8 mouse cellular contexts compared by ENCODE assay signal in the genomic region with DNA sequence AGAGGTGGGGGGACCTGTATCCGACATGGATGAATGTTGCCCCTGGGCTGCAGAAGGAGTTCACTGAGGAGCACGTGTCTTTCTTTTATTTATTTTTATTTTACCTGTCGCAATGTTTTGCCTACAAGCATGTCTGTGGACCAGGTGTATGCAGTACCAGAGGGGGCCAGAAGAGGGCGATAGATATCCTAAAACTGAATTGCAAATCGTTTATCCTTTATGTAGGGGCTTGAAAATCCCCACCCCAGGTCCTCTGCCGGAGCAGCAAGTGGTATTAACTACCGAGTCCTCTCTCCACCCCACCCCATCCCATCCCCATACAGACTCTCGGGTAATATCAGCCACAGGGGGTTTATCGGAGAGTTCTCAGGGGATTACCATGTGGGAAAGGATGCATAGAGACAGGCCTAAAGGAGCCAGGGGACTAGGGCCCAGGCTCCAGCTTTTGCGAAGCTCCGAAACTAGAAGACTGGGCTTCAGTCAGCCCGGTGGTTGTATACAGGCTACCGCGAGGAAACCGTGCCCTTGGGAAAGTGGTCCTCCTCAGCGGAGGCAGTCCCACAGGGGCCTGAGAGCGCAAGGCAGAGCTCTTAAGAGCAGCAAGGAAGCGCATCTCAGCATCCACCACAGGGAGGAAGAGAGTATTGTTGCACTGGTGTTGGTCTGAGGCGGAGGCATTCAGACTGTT. TPM values are rescaled to one million over a fixed set of nuclear protein-coding genes. Genes with fewer than 3 reads are reported as not detected.
DNase-seq lines count a peak whose midpoint lies in the region; ATAC-seq and TF ChIP-seq lines count a peak whose summit lies in the region.

No protein-coding gene starts in this region.

- peak overlapping the region; percentile 74 for H3K9ac ChIP-seq in ES-E14 (ENCODE audit: insufficient read depth, low read depth, low read length, poor library complexity, severe bottlenecking)
- H3K9ac ChIP-seq in forebrain, embryonic 13.5 days, result no peak overlapping the region
- no peak overlapping the region for H3K9ac ChIP-seq in lung, embryonic 15.5 days

- peak overlapping the region; percentile 83 for H3K27ac ChIP-seq in ES-E14 (ENCODE audit: insufficient read depth, low read depth, low read length, poor library complexity, severe bottlenecking)
- H3K27ac ChIP-seq in forebrain, embryonic 13.5 days, result no peak overlapping the region; the same call in 1 of the 2 replicates
- H3K27ac ChIP-seq in lung, embryonic 15.5 days, result no peak overlapping the region

- in situ Hi-C loops in ES-E14 (cut with MboI; ENCODE audit: low sequenced_read_pairs in 2 of 2, unreplicated experiment in 2 of 2), result no loop called here

- H3K27me3 ChIP-seq in forebrain, embryonic 13.5 days, result no peaks in the 10 kb centered on the region
- H3K27me3 ChIP-seq in lung, embryonic 15.5 days, result no peaks in the 10 kb centered on the region

- H3K36me3 ChIP-seq in ES-E14 (ENCODE audit: control insufficient read depth, insufficient read depth, low read length, poor library complexity, severe bottlenecking), result no peaks in the 10 kb centered on the region
- H3K36me3 ChIP-seq in forebrain, embryonic 13.5 days (ENCODE audit: poor library complexity, severe bottlenecking), result no peaks in the 10 kb centered on the region
- H3K36me3 ChIP-seq in lung, embryonic 15.5 days, result no peaks in the 10 kb centered on the region

- H3K9me3 ChIP-seq in ES-E14 (ENCODE audit: control insufficient read depth, insufficient read depth, low read depth, low read length), result no peaks in the 10 kb centered on the region
- no peaks in the 10 kb centered on the region for H3K9me3 ChIP-seq in forebrain, embryonic 13.5 days (replicated peaks)
- H3K9me3 ChIP-seq in lung, embryonic 15.5 days, result no peaks in the 10 kb centered on the region

- no peak for DNase-seq in ES-E14 (ENCODE audit: low read depth, low spot score)
- peak; percentile 46 for DNase-seq in c-Kit-negative CD71-positive TER-119-positive erythroid progenitor cells, embryonic 14.5 days (ENCODE audit: low read depth, low spot score)
- DNase-seq in heart, postnatal 4 days, result peak; percentile 75
- DNase-seq in layer of hippocampus, adult 9-11 months, result peak; percentile 31
- peak; percentile 80 for DNase-seq in retina, embryonic 14.5 days (ENCODE audit: low spot score)
- DNase-seq in thymus, postnatal 36 days, result peak; percentile 61 to 71

- WGBS in forebrain, embryonic 13.5 days, result 31% methylated on average over 19 of the region's 19 CpGs
- WGBS in lung, embryonic 15.5 days, result 28% methylated on average over 19 of the region's 19 CpGs

- peaks cover 0 to 8% of the 10 kb centered on the region in 2 experiments; a peak in 2 of 4 replicates for H3K4me1 ChIP-seq in ES-E14 (ENCODE audit: control insufficient read depth in 2 of 2, insufficient read depth in 2 of 2, low read length in 2 of 2, poor library complexity in 1 of 2)
- no peaks in the 10 kb centered on the region for H3K4me1 ChIP-seq in forebrain, embryonic 13.5 days
- no peaks in the 10 kb centered on the region for H3K4me1 ChIP-seq in lung, embryonic 15.5 days

- H3K4me3 ChIP-seq in ES-E14 (ENCODE audit: insufficient read depth in 1 of 2, low read depth in 1 of 2, low read length in 2 of 2, poor library complexity in 1 of 2, severe bottlenecking in 1 of 2), result peak overlapping the region; percentile 35 to 50
- H3K4me3 ChIP-seq in forebrain, embryonic 13.5 days, result peak overlapping the region; percentile 15
- no peak overlapping the region for H3K4me3 ChIP-seq in lung, embryonic 15.5 days

- ATAC-seq in forebrain, embryonic 13.5 days, result peak; percentile 73
- no peak for ATAC-seq in lung, embryonic 15.5 days (ENCODE audit: borderline replicate concordance, extremely low read depth, low FRiP score, low TSS enrichment)

- H3K4me2 ChIP-seq in forebrain, embryonic 13.5 days, result peak overlapping the region; percentile 46
- peak overlapping the region; percentile 44 for H3K4me2 ChIP-seq in lung, embryonic 15.5 days

TF ChIP-seq in ES-E14, 5 proteins besides CTCF, POLR2A, EP300 and RAD21:
- TF ChIP-seq MAFK (IDR thresholded peaks at IDR 0.05; ENCODE audit: insufficient read depth, low read depth, low read length), result no peak
- TF ChIP-seq ZNF384 (IDR thresholded peaks at IDR 0.05; ENCODE audit: low read depth, low read length), result no peak
- TF ChIP-seq HCFC1 (IDR thresholded peaks at IDR 0.05; ENCODE audit: borderline replicate concordance, insufficient read depth, low read length), result no peak
- no peak for TF ChIP-seq ZC3H11A (IDR thresholded peaks at IDR 0.05; ENCODE audit: borderline replicate concordance, low read depth, low read length)
TF ChIP-seq in ES-E14: peak in this region for 0.

RNA-seq across cellular contexts. Expression of a gene that starts 38.1 kb away (rescaled TPM):
- 557 and 605 TPM in 2 replicates for total RNA-seq in ES-E14 (2012; rRNA removed)
- 749 and 783 TPM in 2 replicates for polyA plus RNA-seq in forebrain, embryonic 13.5 days (2015; fragmentation: Nextera tagmentation; extraction: Ambion mirVana)
- 100 to 1,000 TPM; 850 to 928 TPM for total RNA-seq in heart, postnatal 4 days (2021)
- 645 and 653 TPM in 2 replicates for polyA plus RNA-seq in lung, embryonic 15.5 days (2015; fragmentation: Nextera tagmentation; extraction: Ambion mirVana)

RNA-seq across cellular contexts. Expression of a gene that starts 40.2 kb away (rescaled TPM):
- total RNA-seq in ES-E14 (2012; rRNA removed), result 57.3 and 77.3 TPM in 2 replicates
- 127 and 138 TPM in 2 replicates for polyA plus RNA-seq in forebrain, embryonic 13.5 days (2015; fragmentation: Nextera tagmentation; extraction: Ambion mirVana)
- 10 to 100 TPM; 76.5 to 81.4 TPM for total RNA-seq in heart, postnatal 4 days (2021)
- polyA plus RNA-seq in lung, embryonic 15.5 days (2015; fragmentation: Nextera tagmentation; extraction: Ambion mirVana), result 129 and 132 TPM in 2 replicates

RNA-seq across cellular contexts. Expression of a gene that starts 40.4 kb away (rescaled TPM):
- 27.4 and 30.2 TPM in 2 replicates for total RNA-seq in ES-E14 (2012; rRNA removed)
- 26.7 and 29.1 TPM in 2 replicates for polyA plus RNA-seq in forebrain, embryonic 13.5 days (2015; fragmentation: Nextera tagmentation; extraction: Ambion mirVana)
- total RNA-seq in heart, postnatal 4 days (2021), result 10 to 100 TPM; 17.3 to 19.3 TPM
- 31.6 and 35.7 TPM in 2 replicates for polyA plus RNA-seq in lung, embryonic 15.5 days (2015; fragmentation: Nextera tagmentation; extraction: Ambion mirVana)
